Mouse (Mus musculus): ENCODE results near the gene Polr2g.

Gene Polr2g

GRCm38 (mm10) chr19:8818301-8818798 lies 20.0 kb upstream of the Polr2g start:
- DNase-seq (ENCODE audit: low read depth, low spot score), result no peak

- peak; percentile 70 for DNase-seq (ENCODE audit: low read depth, low spot score)
Measured at GRCm38 (mm10) chr19:8817001-8817400, 18.6 kb upstream of the Polr2g start.

- DNase-seq (ENCODE audit: low read depth, low spot score), result no peak
Measured at GRCm38 (mm10) chr19:8815812-8816211, 17.4 kb upstream of the Polr2g start.

- no peak for DNase-seq (ENCODE audit: low read depth, low spot score)
Measured at GRCm38 (mm10) chr19:8806810-8807209, 8.4 kb upstream of the Polr2g start.

GRCm38 (mm10) chr19:8803879-8804660 lies 5.7 kb upstream of the Polr2g start:
- no peak for DNase-seq (ENCODE audit: low read depth, low spot score)

GRCm38 (mm10) chr19:8803204-8803780 lies 4.9 kb upstream of the Polr2g start:
- no peak for DNase-seq (ENCODE audit: low read depth, low spot score)

- DNase-seq (ENCODE audit: low read depth, low spot score), result peak; percentile 90
Measured at GRCm38 (mm10) chr19:8802130-8802821, 3.9 kb upstream of the Polr2g start, which contains the start of gene Zbtb3. Gene Zbtb3, plus strand, starts transcription at chr19:8802555.

GRCm38 (mm10) chr19:8798947-8799315 lies 554 bp upstream of the Polr2g start:
- DNase-seq (ENCODE audit: low read depth, low spot score), result no peak

- no peak for DNase-seq (ENCODE audit: low read depth, low spot score)
Measured at GRCm38 (mm10) chr19:8790171-8790570, 8.2 kb downstream of the Polr2g start.

- DNase-seq (ENCODE audit: low read depth, low spot score), result no peak
Measured at GRCm38 (mm10) chr19:8789171-8789570, 9.2 kb downstream of the Polr2g start.

- no peak for DNase-seq (ENCODE audit: low read depth, low spot score)
Measured at GRCm38 (mm10) chr19:8788521-8788920, 9.9 kb downstream of the Polr2g start.

GRCm38 (mm10) chr19:8786008-8786781 lies 12.2 kb downstream of the Polr2g start, which contains the start of gene Taf6l:
Gene Taf6l, minus strand, starts transcription at chr19:8786417.
- peak; percentile 87 for DNase-seq (ENCODE audit: low read depth, low spot score)

- no peak for DNase-seq (ENCODE audit: low read depth, low spot score)
Measured at GRCm38 (mm10) chr19:8774951-8775421, 23.4 kb downstream of the Polr2g start.

- DNase-seq (ENCODE audit: low read depth, low spot score), result peak; percentile 96
Measured at GRCm38 (mm10) chr19:8774086-8774835, 24.1 kb downstream of the Polr2g start, which contains the start of gene Tmem179b. Gene Tmem179b, minus strand, starts transcription at chr19:8774467.

- DNase-seq (ENCODE audit: low read depth, low spot score), result no peak
Measured at GRCm38 (mm10) chr19:8773409-8773808, 25.0 kb downstream of the Polr2g start.

GRCm38 (mm10) chr19:8772996-8773395 lies 25.4 kb downstream of the Polr2g start:
- DNase-seq (ENCODE audit: low read depth, low spot score), result no peak

GRCm38 (mm10) chr19:8770567-8771270 lies 27.7 kb downstream of the Polr2g start, which contains the start of gene Tmem223:
Gene Tmem223, plus strand, starts transcription at chr19:8770996.
- DNase-seq (ENCODE audit: low read depth, low spot score), result no peak

GRCm38 (mm10) chr19:8765562-8765961 lies 32.8 kb downstream of the Polr2g start:
- DNase-seq (ENCODE audit: low read depth, low spot score), result no peak

GRCm38 (mm10) chr19:8763276-8763675 lies 35.1 kb downstream of the Polr2g start:
- DNase-seq (ENCODE audit: low read depth, low spot score), result no peak

- no peak for DNase-seq (ENCODE audit: low read depth, low spot score)
Measured at GRCm38 (mm10) chr19:8760757-8761156, 37.6 kb downstream of the Polr2g start.
